Mouse (Mus musculus) forebrain, embryonic 14.5 days (tissue): ENCODE measurements at regions not wholly inside any gene's neighbourhood (a gene's known extent, or its start where the extent isn't known, plus 50 kb on each side); places are given as distances from the start of the nearest gene placed in this dataset.

Source experiments
- ATAC-seq: fragments of 200-750 bp; cut with Nextera tagmentation; 2 replicates; pipeline ENCODE4 v1.8.0; 2017; ENCODE audit warnings: mild to moderate bottlenecking, moderate library complexity
- DNase-seq: peaks from one replicate; pipeline ENCODE4 v3.0.0-alpha.2; 2015; ENCODE audit warnings: low spot score
- H3K27ac ChIP-seq: fragments of 300-500 bp; sonication (generic); 2 replicates; pipeline ENCODE4 v1.5.1; 2014; ENCODE audit warnings: low read depth, mild to moderate bottlenecking, control low read depth, low read length, moderate library complexity
- H3K27me3 ChIP-seq: fragments of 300-500 bp; sonication (generic); replicated peaks from 2 replicates; pipeline ENCODE4 v1.6.1; 2014; ENCODE audit warnings: low read length, control low read depth, mixed read lengths; ENCODE audit not compliant: control insufficient read depth, insufficient read depth
- H3K36me3 ChIP-seq: fragments of 300-500 bp; sonication (generic); 2 replicates; pipeline ENCODE4 v1.6.1; 2014; ENCODE audit warnings: low read length, control low read depth; ENCODE audit not compliant: control insufficient read depth, insufficient read depth
- H3K4me1 ChIP-seq: fragments of 300-500 bp; sonication (generic); 2 replicates; pipeline ENCODE4 v1.6.1; 2014; ENCODE audit warnings: antibody characterized with exemption, low read length, control low read depth; ENCODE audit not compliant: control insufficient read depth, insufficient read depth
- H3K4me2 ChIP-seq: fragments of 300-500 bp; sonication (generic); 2 replicates; pipeline ENCODE4 v1.6.1; 2014; ENCODE audit warnings: mild to moderate bottlenecking, control low read depth, low read length
- H3K4me3 ChIP-seq: fragments of 300-500 bp; sonication (generic); 2 replicates; pipeline ENCODE4 v1.5.1; 2014; ENCODE audit warnings: low read depth, low read length, control low read depth
- H3K9ac ChIP-seq: fragments of 300-500 bp; sonication (generic); 2 replicates; pipeline ENCODE4 v1.6.1; 2014; ENCODE audit warnings: mild to moderate bottlenecking, low read length, control low read depth, moderate library complexity
- H3K9me3 ChIP-seq: fragments of 300-500 bp; sonication (generic); replicated peaks from 2 replicates; pipeline ENCODE4 v1.6.1; 2016; ENCODE audit warnings: low read length, control low read depth, mixed read lengths; ENCODE audit not compliant: control insufficient read depth
- WGBS: fragments of 180-500 bp; shearing (Covaris S2); extraction: QIAGEN DNeasy Blood & Tissue Kit; methylation state at CpG from one replicate; pipeline ENCODE4 v1.1.7; 2014; 5-methylcytosine and 5-hydroxymethylcytosine counted together

- H3K9ac ChIP-seq: no peak overlapping the region
- H3K27me3 ChIP-seq: no peaks in the 10 kb centered on the region
- H3K9me3 ChIP-seq: no peaks in the 10 kb centered on the region
- no peak overlapping the region for H3K27ac ChIP-seq
- no peaks in the 10 kb centered on the region for H3K4me1 ChIP-seq
- H3K4me3 ChIP-seq: no peak overlapping the region
- no peaks in the 10 kb centered on the region for H3K36me3 ChIP-seq
- ATAC-seq (no peak), DNase-seq (no peak)
- WGBS: 84% methylated on average over 5 of the region's 5 CpGs
- no peak overlapping the region for H3K4me2 ChIP-seq
Measured at GRCm38 (mm10) chr11:56315221-56315987, 274.6 kb upstream of the Nmur2 start.

- no peaks in the 10 kb centered on the region for H3K9me3 ChIP-seq
- no peak overlapping the region for H3K9ac ChIP-seq
- H3K27me3 ChIP-seq: no peaks in the 10 kb centered on the region
- WGBS: 88% methylated on average over 1 of the region's 1 CpGs
- ATAC-seq (no peak), DNase-seq (no peak)
- H3K27ac ChIP-seq: no peak overlapping the region
- H3K4me1 ChIP-seq: no peaks in the 10 kb centered on the region
- H3K4me2 ChIP-seq: no peak overlapping the region
- no peaks in the 10 kb centered on the region for H3K36me3 ChIP-seq
- H3K4me3 ChIP-seq: no peak overlapping the region
Measured at GRCm38 (mm10) chr11:56309549-56309948, 268.7 kb upstream of the Nmur2 start.

GRCm38 (mm10) chr11:56308383-56309105, 267.7 kb upstream of the Nmur2 start:
- H3K4me3 ChIP-seq: no peak overlapping the region
- 82% methylated on average over 5 of the region's 5 CpGs for WGBS
- H3K4me1 ChIP-seq: no peaks in the 10 kb centered on the region
- no peaks in the 10 kb centered on the region for H3K36me3 ChIP-seq
- ATAC-seq (no peak), DNase-seq (peak; percentile 9)
- no peaks in the 10 kb centered on the region for H3K27me3 ChIP-seq
- no peak overlapping the region for H3K27ac ChIP-seq
- no peak overlapping the region for H3K4me2 ChIP-seq
- H3K9me3 ChIP-seq: no peaks in the 10 kb centered on the region
- no peak overlapping the region for H3K9ac ChIP-seq

GRCm38 (mm10) chr11:56307051-56307450, 266.2 kb upstream of the Nmur2 start:
- ATAC-seq (no peak), DNase-seq (no peak)
- Histone ChIP-seq H3K4me2 (no peak overlapping the region), H3K27me3 (no peaks in the 10 kb centered on the region), H3K9ac (no peak overlapping the region), H3K4me1 (no peaks in the 10 kb centered on the region), H3K27ac (no peak overlapping the region), H3K36me3 (no peaks in the 10 kb centered on the region), H3K4me3 (no peak overlapping the region), H3K9me3 (no peaks in the 10 kb centered on the region)
- WGBS: 41% methylated on average over 3 of the region's 3 CpGs

- ATAC-seq (no peak), DNase-seq (peak; percentile 49)
- Histone ChIP-seq H3K4me3 (no peak overlapping the region), H3K9me3 (no peaks in the 10 kb centered on the region), H3K4me1 (no peaks in the 10 kb centered on the region), H3K9ac (no peak overlapping the region), H3K4me2 (no peak overlapping the region), H3K27me3 (no peaks in the 10 kb centered on the region), H3K27ac (no peak overlapping the region), H3K36me3 (no peaks in the 10 kb centered on the region)
- whole genome bisulfite sequencing: 80% methylated on average over 13 of the region's 13 CpGs
Measured at GRCm38 (mm10) chr11:56290651-56291578, 250.1 kb upstream of the Nmur2 start.

- DNase-seq (no peak), ATAC-seq (no peak)
- Histone ChIP-seq H3K27me3 (no peaks in the 10 kb centered on the region), H3K27ac (no peak overlapping the region), H3K9me3 (no peaks in the 10 kb centered on the region), H3K4me1 (no peaks in the 10 kb centered on the region), H3K4me2 (no peak overlapping the region), H3K36me3 (no peaks in the 10 kb centered on the region), H3K9ac (no peak overlapping the region), H3K4me3 (no peak overlapping the region)
- 79% methylated on average over 2 of the region's 2 CpGs for WGBS
Measured at GRCm38 (mm10) chr11:56285575-56286260, 244.9 kb upstream of the Nmur2 start.

GRCm38 (mm10) chr11:56281201-56281600, 240.4 kb upstream of the Nmur2 start:
- ATAC-seq (no peak), DNase-seq (no peak)
- WGBS: 91% methylated on average over 4 of the region's 4 CpGs

GRCm38 (mm10) chr11:56280216-56280615, 239.4 kb upstream of the Nmur2 start:
- DNase-seq (no peak), ATAC-seq (no peak)
- H3K9me3 ChIP-seq: no peaks in the 10 kb centered on the region
- no peaks in the 10 kb centered on the region for H3K27me3 ChIP-seq
- H3K4me1 ChIP-seq: no peaks in the 10 kb centered on the region
- H3K4me2 ChIP-seq: no peak overlapping the region
- WGBS: 48% methylated on average over 2 of the region's 2 CpGs
- no peak overlapping the region for H3K9ac ChIP-seq
- no peak overlapping the region for H3K27ac ChIP-seq
- H3K36me3 ChIP-seq: no peaks in the 10 kb centered on the region
- H3K4me3 ChIP-seq: no peak overlapping the region

More at GRCm38 (mm10) chr11:56281201-56281600, 240.4 kb upstream of the Nmur2 start:
- Histone ChIP-seq H3K4me1 (no peaks in the 10 kb centered on the region), H3K4me3 (no peak overlapping the region), H3K4me2 (no peak overlapping the region), H3K36me3 (no peaks in the 10 kb centered on the region), H3K27me3 (no peaks in the 10 kb centered on the region), H3K27ac (no peak overlapping the region), H3K9me3 (no peaks in the 10 kb centered on the region), H3K9ac (no peak overlapping the region)
